Mouse (Mus musculus) MEL (cell line): Measurements from ENCODE around the gene Actr10. TPM values are rescaled to one million over a fixed set of nuclear protein-coding genes. Genes with fewer than 3 reads are reported as not detected.

Experiments
- DNase-seq: peaks from one replicate; pipeline ENCODE4 v3.0.0; 2011; ENCODE audit warnings: low read depth, low spot score
- H3K27ac ChIP-seq: 2 replicates; pipeline ENCODE4 v1.5.1; 2012; ENCODE audit warnings: low read depth, mild to moderate bottlenecking, control low read depth, low read length, moderate library complexity; ENCODE audit not compliant: control insufficient read depth
- H3K27me3 ChIP-seq, 2 experiments: fragments of 150-350 bp in 1 of 2; sonication (generic) in 1 of 2; 2 replicates each; pipeline ENCODE4 v1.6.1; 2012; ENCODE audit warnings: low read length in 2 of 2, mild to moderate bottlenecking in 2 of 2, improper control_type of control experiment in 1 of 2, moderate library complexity in 1 of 2; ENCODE audit not compliant: insufficient read depth in 2 of 2, control insufficient read depth in 1 of 2
- H3K36me3 ChIP-seq, 2 experiments: 2 replicates each; pipeline ENCODE4 v1.6.1; 2012 to 2014; ENCODE audit warnings: low read length in 2 of 2, improper control_type of control experiment in 1 of 2, inconsistent platforms in 1 of 2, mild to moderate bottlenecking in 1 of 2; ENCODE audit not compliant: insufficient read depth in 2 of 2, control insufficient read depth in 1 of 2
- H3K4me1 ChIP-seq, 2 experiments: fragments of 150-350 bp in 1 of 2; sonication (generic) in 1 of 2; 2 replicates each; pipeline ENCODE4 v1.6.1; 2012; ENCODE audit warnings: low read length in 2 of 2, improper control_type of control experiment in 1 of 2, mild to moderate bottlenecking in 1 of 2; ENCODE audit not compliant: insufficient read depth in 2 of 2, control insufficient read depth in 1 of 2
- H3K4me3 ChIP-seq, 2 experiments: fragments of 150-350 bp in 1 of 2; sonication (generic) in 1 of 2; 2 replicates each; pipeline ENCODE4 v1.5.1; 2012; ENCODE audit warnings: low read depth in 2 of 2, low read length in 2 of 2, mild to moderate bottlenecking in 2 of 2, moderate library complexity in 2 of 2, control low read depth in 1 of 2, improper control_type of control experiment in 1 of 2; ENCODE audit not compliant: control insufficient read depth in 1 of 2, insufficient read depth in 1 of 2
- H3K79me2 ChIP-seq: 2 replicates; pipeline ENCODE4 v1.6.1; 2012; ENCODE audit warnings: mild to moderate bottlenecking, low read length, moderate library complexity; ENCODE audit not compliant: control insufficient read depth, poor library complexity, insufficient read depth
- H3K9ac ChIP-seq: 2 replicates; pipeline ENCODE4 v1.6.1; 2012; ENCODE audit warnings: low read depth, mild to moderate bottlenecking, control low read depth, low read length, moderate library complexity; ENCODE audit not compliant: control insufficient read depth, poor library complexity, severe bottlenecking
- H3K9me3 ChIP-seq: fragments of 150-350 bp; sonication (generic); replicated peaks from 2 replicates; pipeline ENCODE4 v1.6.1; 2012; ENCODE audit warnings: mild to moderate bottlenecking, low read length, improper control_type of control experiment, moderate library complexity; ENCODE audit not compliant: insufficient read depth
- CHD1 ChIP-seq: IDR thresholded peaks from 2 replicates; pipeline ENCODE4 v1.6.1; 2012; ENCODE audit warnings: low read depth, mild to moderate bottlenecking, inconsistent platforms, low read length, improper control_type of control experiment
- CHD2 ChIP-seq: IDR thresholded peaks from 2 replicates; pipeline ENCODE4 v1.6.1; 2011; ENCODE audit warnings: low read length, improper control_type of control experiment
- CTCF ChIP-seq, 3 experiments: IDR thresholded peaks in 2 of 3; conservative IDR thresholded peaks in 1 of 3; 2 replicates each; pipeline ENCODE4 v1.5.1; 2011 to 2012; ENCODE audit warnings: low read length in 3 of 3, low read depth in 2 of 3, mild to moderate bottlenecking in 2 of 3, improper control_type of control experiment in 1 of 3, inconsistent platforms in 1 of 3, mixed read lengths in 1 of 3, moderate library complexity in 1 of 3; ENCODE audit not compliant: control insufficient read depth in 1 of 3, insufficient read depth in 1 of 3, poor library complexity in 1 of 3, severe bottlenecking in 1 of 3
- ELF1 ChIP-seq: IDR thresholded peaks from 2 replicates; pipeline ENCODE4 v1.6.1; 2014; ENCODE audit warnings: low read depth, mild to moderate bottlenecking, inconsistent platforms, low read length, improper control_type of control experiment, moderate library complexity
- ETS1 ChIP-seq: IDR thresholded peaks from 2 replicates; pipeline ENCODE4 v1.6.1; 2012; ENCODE audit warnings: low read depth, mild to moderate bottlenecking, inconsistent platforms, low read length, improper control_type of control experiment, moderate library complexity
- GABPA ChIP-seq: IDR thresholded peaks from 2 replicates; pipeline ENCODE4 v1.6.1; 2012; ENCODE audit warnings: low read depth, mild to moderate bottlenecking, inconsistent platforms, low read length, improper control_type of control experiment, moderate library complexity
- GATA1 ChIP-seq: IDR thresholded peaks from 2 replicates; pipeline ENCODE4 v1.6.1; 2011; ENCODE audit warnings: low read depth, low read length, improper control_type of control experiment
- JUND ChIP-seq: IDR thresholded peaks from 2 replicates; pipeline ENCODE4 v1.6.1; 2011; ENCODE audit warnings: low read depth, mild to moderate bottlenecking, improper control_type of control experiment, low read length
- MXI1 ChIP-seq: IDR thresholded peaks from 2 replicates; pipeline ENCODE4 v1.6.1; 2011; ENCODE audit warnings: mild to moderate bottlenecking, low read depth, low read length, improper control_type of control experiment
- MYB ChIP-seq: IDR thresholded peaks from 2 replicates; pipeline ENCODE4 v1.6.1; 2011; ENCODE audit warnings: mild to moderate bottlenecking, low read depth, low read length, improper control_type of control experiment
- NELFE ChIP-seq: IDR thresholded peaks from 2 replicates; pipeline ENCODE4 v1.6.1; 2011; ENCODE audit warnings: low read depth, low read length, improper control_type of control experiment
- NRF1 ChIP-seq: IDR thresholded peaks from 2 replicates; pipeline ENCODE4 v1.6.1; 2014; ENCODE audit warnings: low read depth, mild to moderate bottlenecking, inconsistent platforms, low read length, improper control_type of control experiment, moderate library complexity; ENCODE audit not compliant: poor library complexity, insufficient read depth, severe bottlenecking
- POLR2AphosphoS2 ChIP-seq: IDR thresholded peaks from 2 replicates; pipeline ENCODE4 v1.6.1; 2011; ENCODE audit warnings: low read length, improper control_type of control experiment
- SIN3A ChIP-seq: IDR thresholded peaks from 2 replicates; pipeline ENCODE4 v1.6.1; 2012; ENCODE audit warnings: low read length, improper control_type of control experiment, inconsistent platforms
- TAL1 ChIP-seq: IDR thresholded peaks from 2 replicates; pipeline ENCODE4 v1.6.1; 2012; ENCODE audit warnings: mild to moderate bottlenecking, inconsistent platforms, low read length, moderate library complexity, mixed read lengths
- TCF12 ChIP-seq: IDR thresholded peaks from 2 replicates; pipeline ENCODE4 v1.6.1; 2014; ENCODE audit warnings: low read depth, mild to moderate bottlenecking, inconsistent platforms, low read length, improper control_type of control experiment, moderate library complexity
- USF1 ChIP-seq: IDR thresholded peaks from 2 replicates; pipeline ENCODE4 v1.6.1; 2014; ENCODE audit warnings: low read depth, mild to moderate bottlenecking, inconsistent platforms, low read length, improper control_type of control experiment, moderate library complexity
- USF2 ChIP-seq, 2 experiments: IDR thresholded peaks; 2 replicates each; pipeline ENCODE4 v1.6.1; 2011 to 2012; ENCODE audit warnings: improper control_type of control experiment in 2 of 2, low read length in 2 of 2, borderline replicate concordance in 1 of 2, inconsistent platforms in 1 of 2, low read depth in 1 of 2, mild to moderate bottlenecking in 1 of 2; ENCODE audit not compliant: insufficient read depth in 1 of 2
- ZKSCAN1 ChIP-seq: IDR thresholded peaks from 2 replicates; pipeline ENCODE4 v1.6.1; 2012; ENCODE audit warnings: low read depth, mild to moderate bottlenecking, inconsistent platforms, low read length, improper control_type of control experiment, moderate library complexity
- polyA plus RNA-seq, 2 experiments: library from polyadenylated mRNA; stranded (reverse) in 1 of 2; unstranded in 1 of 2; fragments of >175 nt in 1 of 2; fragments of >200 nt in 1 of 2; gene quantifications; 2 replicates each; pipeline versions ENCODE4 v1.2.1 to v1.2.4; 2012; ENCODE audit warnings: low replicate concordance in 2 of 2, low read depth in 1 of 2; ENCODE audit not compliant: insufficient read length in 2 of 2, insufficient read depth in 1 of 2, missing spikeins in 1 of 2
- total RNA-seq: library from RNA; depleted of rRNA; stranded (reverse); fragments of 300-350 nt; gene quantifications from 2 replicates; pipeline ENCODE4 v1.2.3, GENCODE M21; 2012

Gene Actr10
- total and polyA plus RNA-seq, 3 experiments: 78.7 to 109 TPM; not detected in 1

- Histone ChIP-seq H3K27me3 (no peaks in the 10 kb centered on the region), H3K27ac (peak overlapping the region; percentile 86), H3K79me2 (no peaks in the 10 kb centered on the region), H3K4me1 (peaks cover 4 to 17% of the 10 kb centered on the region in 2 experiments; a peak in 3 of 4 replicates), H3K36me3 (peaks cover 13 to 26% of the 10 kb centered on the region in 2 experiments), H3K4me3 (peak overlapping the region; percentile 15 to 46; a peak in 3 of 4 replicates), H3K9me3 (no peaks in the 10 kb centered on the region), H3K9ac (peak overlapping the region; percentile 56)
- TF ChIP-seq TCF12 (no peak), ZKSCAN1 (no peak), ETS1 (no peak), MXI1 (no peak), GATA1 (no peak), GABPA (no peak), ELF1 (no peak), SIN3A (no peak), NRF1 (no peak)
- peak; percentile 54 for DNase-seq
Measured at GRCm38 (mm10) chr12:71000344-71000743, 62.7 kb downstream of the Actr10 start.

GRCm38 (mm10) chr12:71001456-71001855, 63.8 kb downstream of the Actr10 start:
- Histone ChIP-seq H3K79me2 (no peaks in the 10 kb centered on the region), H3K4me1 (peaks cover 4 to 17% of the 10 kb centered on the region in 2 experiments; a peak in 3 of 4 replicates), H3K27ac (no peak overlapping the region), H3K27me3 (no peaks in the 10 kb centered on the region), H3K36me3 (peaks cover 7 to 26% of the 10 kb centered on the region in 2 experiments; a peak in 3 of 4 replicates), H3K9me3 (no peaks in the 10 kb centered on the region), H3K4me3 (no peak overlapping the region), H3K9ac (no peak overlapping the region)
- no peak for TF ChIP-seq NELFE
- no peak for TF ChIP-seq CTCF (IDR thresholded peaks at IDR 0.05 in 2 of 3, conservative IDR thresholded peaks at IDR 0.05 in 1 of 3; ENCODE audit: control insufficient read depth in 1 of 3, insufficient read depth in 1 of 3, low read depth in 2 of 3, low read length in 3 of 3, poor library complexity in 1 of 3, severe bottlenecking in 1 of 3)
- no peak for TF ChIP-seq TAL1
- no peak for TF ChIP-seq POLR2AphosphoS2
- TF ChIP-seq CHD1: no peak
- no peak for TF ChIP-seq GABPA
- TF ChIP-seq ZKSCAN1: no peak
- TF ChIP-seq CHD2: no peak
- TF ChIP-seq USF1: no peak
- no peak for TF ChIP-seq MYB
- no peak for TF ChIP-seq USF2 (IDR thresholded peaks at IDR 0.05; ENCODE audit: borderline replicate concordance in 1 of 2, insufficient read depth in 1 of 2, low read depth in 1 of 2, low read length in 2 of 2)
- TF ChIP-seq NRF1: no peak
- no peak for TF ChIP-seq JUND
- DNase-seq: no peak
